Comparison of ENCODE assay signal across 7 mouse cellular contexts in genomic region chr2:92185062-92185765, GRCm38 (mm10).
DNase-seq lines count a peak whose midpoint lies in the region; ATAC-seq and TF ChIP-seq lines count a peak whose summit lies in the region.

No protein-coding gene starts in this region.

- under 1% methylated on average over 32 of the region's 47 CpGs for WGBS in hindbrain, embryonic 15.5 days
- WGBS in midbrain, embryonic 11.5 days, result under 1% methylated on average over 45 of the region's 47 CpGs

- no peaks in the 10 kb centered on the region for H3K9me3 ChIP-seq in hindbrain, embryonic 15.5 days
- H3K9me3 ChIP-seq in midbrain, embryonic 11.5 days (ENCODE audit: control insufficient read depth, low read length), result no peaks in the 10 kb centered on the region

- H3K9ac ChIP-seq in hindbrain, embryonic 15.5 days, result peak overlapping the region; percentile 83
- peak overlapping the region; percentile 92 for H3K9ac ChIP-seq in midbrain, embryonic 11.5 days (ENCODE audit: low read length)

- DNase-seq in Patski (ENCODE audit: low read depth, low spot score), result no peak
- DNase-seq in cerebellum, adult 9-10 months, result peak; percentile 59
- peak; percentile 57 for DNase-seq in gastrocnemius, adult 2 months
- DNase-seq in left cerebral cortex, postnatal 4 days, result peak; percentile 46
- DNase-seq in midbrain, embryonic 11.5 days (ENCODE audit: low spot score, missing footprints), result peak; percentile 98
- peak; percentile 11 for DNase-seq in spleen, adult 12 weeks (ENCODE audit: low spot score)

- H3K27ac ChIP-seq in gastrocnemius, adult 2 months, result peak overlapping the region; percentile 96
- H3K27ac ChIP-seq in hindbrain, embryonic 15.5 days (replicated peaks), result peak overlapping the region; percentile 100
- peak overlapping the region; percentile 96 for H3K27ac ChIP-seq in midbrain, embryonic 11.5 days (ENCODE audit: low read depth, low read length)

- intact Hi-C loops in gastrocnemius, adult 2 months (cut with DNase I), result loop anchor here (10.0 kb wide), 1 partner anchor 200 kb away; no protein-coding TSS in a partner anchor
- intact Hi-C loops in left cerebral cortex, postnatal 4 days (cut with DNase I), result loop anchor here (10.0 kb wide), 1 partner anchor 150 kb away; no protein-coding TSS in a partner anchor

- TF ChIP-seq CTCF in Patski (IDR thresholded peaks at IDR 0.05), result no peak
- no peak for TF ChIP-seq CTCF in gastrocnemius, adult 2 months (IDR thresholded peaks at IDR 0.05)

- peak; percentile 10 for ATAC-seq in Patski
- ATAC-seq in hindbrain, embryonic 15.5 days (ENCODE audit: low FRiP score, low read depth), result peak; percentile 57
- ATAC-seq in midbrain, embryonic 11.5 days (ENCODE audit: low FRiP score), result peak; percentile 43

- H3K36me3 ChIP-seq in hindbrain, embryonic 15.5 days, result no peaks in the 10 kb centered on the region
- H3K36me3 ChIP-seq in midbrain, embryonic 11.5 days (ENCODE audit: control insufficient read depth, insufficient read depth, low read length), result no peaks in the 10 kb centered on the region

- H3K4me2 ChIP-seq in hindbrain, embryonic 15.5 days, result peak overlapping the region; percentile 96
- peak overlapping the region; percentile 60 for H3K4me2 ChIP-seq in midbrain, embryonic 11.5 days

- no peaks in the 10 kb centered on the region for H3K27me3 ChIP-seq in Patski
- no peaks in the 10 kb centered on the region for H3K27me3 ChIP-seq in hindbrain, embryonic 15.5 days
- H3K27me3 ChIP-seq in midbrain, embryonic 11.5 days (ENCODE audit: control insufficient read depth, insufficient read depth, low read length), result no peaks in the 10 kb centered on the region

- CTCF ChIA-PET in Patski (lab: Charles Lee), result interaction anchor here (0.6 kb wide), 1 partner anchor 23 kb away, joined by 3 read pairs; no protein-coding TSS in a partner anchor

- POLR2A ChIA-PET in Patski (lab: Charles Lee), result interaction anchor here (0.6 kb wide), 1 partner anchor 225 kb away, joined by 4 read pairs; no protein-coding TSS in a partner anchor

- in situ Hi-C loops in Patski (cut with MboI; ENCODE audit: low pct_unique_long_range_greater_than_20kb), result no loop called here

- H3K4me1 ChIP-seq in hindbrain, embryonic 15.5 days (replicated peaks), result peaks cover 49% of the 10 kb centered on the region
- peaks cover 27% of the 10 kb centered on the region for H3K4me1 ChIP-seq in midbrain, embryonic 11.5 days (ENCODE audit: control insufficient read depth, insufficient read depth, low read length)

- peak overlapping the region; percentile 94 for H3K4me3 ChIP-seq in gastrocnemius, adult 2 months
- peak overlapping the region; percentile 82 for H3K4me3 ChIP-seq in hindbrain, embryonic 15.5 days
- peak overlapping the region; percentile 64 for H3K4me3 ChIP-seq in midbrain, embryonic 11.5 days (ENCODE audit: low read depth, low read length)
